Mouse (Mus musculus) erythroblast, embryonic 14.5 days (primary cell): Measurements from ENCODE around the gene Kng1. TPM values are rescaled to one million over a fixed set of nuclear protein-coding genes. Genes with fewer than 3 reads are reported as not detected.
"Not testable (repeated sequence)": the region's sequence is repeated elsewhere in the genome, so short reads cannot be mapped to it uniquely, and the experiment has no call there.

Source experiments
- H3K27me3 ChIP-seq: 2 replicates; pipeline ENCODE4 v1.6.1; 2012; ENCODE audit warnings: inconsistent platforms; ENCODE audit not compliant: control insufficient read depth
- H3K36me3 ChIP-seq: 2 replicates; pipeline ENCODE4 v1.6.1; 2012; ENCODE audit warnings: mild to moderate bottlenecking, inconsistent platforms; ENCODE audit not compliant: control insufficient read depth
- H3K4me1 ChIP-seq: 2 replicates; pipeline ENCODE4 v1.6.1; 2012; ENCODE audit warnings: inconsistent platforms; ENCODE audit not compliant: control insufficient read depth
- H3K4me3 ChIP-seq: replicated peaks from 2 replicates; pipeline ENCODE3; 2012; ENCODE audit warnings: moderate library complexity, mild to moderate bottlenecking, inconsistent platforms
- H3K9me3 ChIP-seq: 2 replicates; pipeline ENCODE4 v1.6.1; 2012; ENCODE audit warnings: low read length, inconsistent platforms, mixed read lengths; ENCODE audit not compliant: control insufficient read depth
- GATA1 ChIP-seq: IDR thresholded peaks from 2 replicates; pipeline ENCODE4 v1.6.1; 2012; ENCODE audit warnings: low read length, inconsistent platforms, mixed read lengths
- TAL1 ChIP-seq: IDR thresholded peaks from 3 replicates; pipeline ENCODE4 v1.6.1; 2012; ENCODE audit warnings: low read length, inconsistent platforms, mixed read lengths
- polyA plus RNA-seq: library from polyadenylated mRNA; stranded (reverse); fragments of >175 nt; gene quantifications from 2 replicates; pipeline ENCODE4 v1.2.3, GENCODE M21; 2012

Gene Kng1
- polyA plus RNA-seq: 0.05 TPM in 1 of 2 replicates, not detected in the other

DNA sequence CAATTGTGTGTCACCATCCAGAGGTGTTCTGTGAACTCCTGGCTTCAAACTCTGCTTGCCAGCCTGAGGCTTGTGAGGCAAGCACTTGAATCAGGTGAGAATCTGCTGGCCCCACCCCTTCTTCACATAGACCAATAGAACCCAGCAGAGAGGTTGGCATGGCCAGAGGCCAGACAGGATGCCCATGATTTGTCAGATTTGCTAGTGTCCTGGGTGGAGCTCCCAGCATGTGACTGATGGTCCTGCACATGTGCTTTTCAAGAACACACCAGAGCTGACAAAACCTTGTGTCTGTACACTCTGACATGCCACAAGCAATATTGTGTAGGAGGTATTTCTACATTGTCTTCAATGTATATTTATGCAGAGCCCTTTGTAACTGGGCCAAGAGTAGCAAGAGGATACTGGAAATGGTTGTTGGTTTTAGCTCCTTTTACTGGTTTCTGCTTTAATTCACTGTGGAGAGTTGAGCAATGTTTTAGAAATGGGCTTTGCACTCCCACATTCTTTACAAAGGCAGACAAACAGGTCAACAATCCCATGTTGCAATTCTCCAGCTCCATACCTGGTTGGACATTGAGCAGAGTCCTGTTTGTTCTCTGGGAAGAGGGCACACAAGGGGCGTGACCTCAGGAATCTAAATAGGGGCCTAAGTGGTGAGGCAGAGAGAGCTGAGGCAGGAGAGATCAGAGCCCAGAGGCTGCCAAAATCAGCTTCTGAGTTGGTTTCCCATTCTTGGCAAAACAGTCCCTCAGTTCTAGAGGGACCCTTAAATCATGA lies at the start of gene Kng1:
Gene Kng1 (plus strand): TSS at position 198 of the 780 bp plus-strand sequence.
- not testable (repeated sequence) for H3K36me3 ChIP-seq, H3K9me3 ChIP-seq, H3K27me3 ChIP-seq, H3K4me1 ChIP-seq
- H3K4me3 ChIP-seq: peak within 1 kb of the TSS; percentile 41

DNA sequence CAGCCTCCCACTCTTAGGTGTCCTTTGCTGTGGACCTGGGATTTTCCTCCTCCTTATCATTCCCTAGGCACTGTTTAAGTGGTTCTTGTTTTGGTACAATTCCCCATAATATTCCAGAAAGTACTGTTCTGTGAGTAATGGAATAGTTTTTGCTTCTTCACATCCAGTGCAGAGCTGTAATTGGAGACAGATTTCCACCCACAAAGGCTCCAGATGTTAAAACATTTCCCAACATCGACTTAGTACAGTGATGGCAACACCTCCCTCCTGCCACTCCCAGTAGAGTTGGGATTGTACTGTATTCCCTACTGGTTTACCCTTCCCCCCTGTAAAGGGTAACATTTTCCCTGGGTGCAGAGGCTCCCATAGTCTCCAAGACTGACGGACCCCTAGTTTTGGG lies 43.9 kb upstream of the Kng1 start:
- not testable (repeated sequence) for H3K27me3 ChIP-seq, H3K9me3 ChIP-seq, H3K36me3 ChIP-seq, H3K4me1 ChIP-seq, H3K4me3 ChIP-seq

- H3K9me3 ChIP-seq, H3K27me3 ChIP-seq, H3K36me3 ChIP-seq, H3K4me1 ChIP-seq, H3K4me3 ChIP-seq: not testable (repeated sequence)
These were observed 43.0 kb upstream of the Kng1 start for GRCm38 (mm10) chr16:23014645-23015044.

DNA sequence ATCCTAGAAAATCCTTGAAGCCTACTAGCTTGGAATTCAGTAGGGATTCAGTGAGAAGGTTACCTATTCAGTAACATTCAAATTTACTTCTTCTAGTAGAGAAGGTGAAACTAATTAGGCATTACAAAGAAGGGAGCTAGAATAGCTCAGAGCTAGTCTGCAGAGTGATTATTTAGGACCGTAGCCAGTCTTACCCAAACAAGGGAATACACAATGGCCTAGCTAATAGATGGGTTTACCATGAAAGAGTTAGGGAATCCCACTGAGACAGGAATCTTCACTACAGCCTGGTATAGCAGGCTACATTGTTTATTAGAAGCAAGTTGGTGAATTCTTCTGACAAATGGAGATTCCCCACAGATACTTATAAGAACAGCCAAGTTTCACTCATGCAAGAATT lies 37.1 kb upstream of the Kng1 start:
- not testable (repeated sequence) for H3K9me3 ChIP-seq

GRCm38 (mm10) chr16:23025111-23025510 lies 32.6 kb upstream of the Kng1 start:
- Histone ChIP-seq H3K27me3 (no peaks in the 10 kb centered on the region), H3K9me3 (no peaks in the 10 kb centered on the region), H3K4me3 (no peak overlapping the region), H3K36me3 (no peaks in the 10 kb centered on the region), H3K4me1 (no peaks in the 10 kb centered on the region)
- no peak for TF ChIP-seq GATA1
- TF ChIP-seq TAL1: no peak

More for the DNA sequence above, 37.1 kb upstream of the Kng1 start:
- not testable (repeated sequence) for H3K36me3 ChIP-seq, H3K4me1 ChIP-seq, H3K27me3 ChIP-seq, H3K4me3 ChIP-seq

- Histone ChIP-seq H3K9me3 (no peaks in the 10 kb centered on the region), H3K36me3 (no peaks in the 10 kb centered on the region), H3K4me3 (no peak overlapping the region), H3K27me3 (no peaks in the 10 kb centered on the region), H3K4me1 (no peaks in the 10 kb centered on the region)
- TF ChIP-seq TAL1 (no peak), GATA1 (no peak)
These were observed 31.1 kb upstream of the Kng1 start for GRCm38 (mm10) chr16:23026582-23026981.

DNA sequence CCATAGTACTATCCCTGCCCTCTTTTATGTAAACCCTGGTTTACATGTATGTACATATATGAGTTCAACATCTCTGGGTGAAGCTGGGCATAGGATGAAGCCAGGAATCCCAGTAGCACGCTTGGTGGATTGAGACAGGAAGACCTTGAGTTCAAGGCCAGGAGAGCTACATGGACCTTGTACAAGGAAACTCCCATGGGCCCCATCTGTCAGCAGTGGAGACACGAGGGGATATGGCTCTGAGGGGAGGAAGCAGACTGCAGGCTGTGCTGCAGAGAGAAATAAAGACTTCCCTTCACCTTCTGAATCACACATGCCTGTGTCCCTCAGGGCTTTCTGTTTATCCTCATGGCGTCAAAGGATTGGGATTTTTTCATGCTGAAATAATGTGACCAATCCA lies 30.3 kb upstream of the Kng1 start:
- not testable (repeated sequence) for H3K4me3 ChIP-seq, H3K9me3 ChIP-seq

GRCm38 (mm10) chr16:23028966-23029600 lies 28.6 kb upstream of the Kng1 start, which contains the start of gene Kng2:
TSS of gene Kng2 (minus strand) at chr16:23029482.
- H3K4me3 ChIP-seq, H3K27me3 ChIP-seq, H3K4me1 ChIP-seq, H3K9me3 ChIP-seq, H3K36me3 ChIP-seq: not testable (repeated sequence)

More for the DNA sequence above, 30.3 kb upstream of the Kng1 start:
- not testable (repeated sequence) for H3K36me3 ChIP-seq, H3K27me3 ChIP-seq, H3K4me1 ChIP-seq

DNA sequence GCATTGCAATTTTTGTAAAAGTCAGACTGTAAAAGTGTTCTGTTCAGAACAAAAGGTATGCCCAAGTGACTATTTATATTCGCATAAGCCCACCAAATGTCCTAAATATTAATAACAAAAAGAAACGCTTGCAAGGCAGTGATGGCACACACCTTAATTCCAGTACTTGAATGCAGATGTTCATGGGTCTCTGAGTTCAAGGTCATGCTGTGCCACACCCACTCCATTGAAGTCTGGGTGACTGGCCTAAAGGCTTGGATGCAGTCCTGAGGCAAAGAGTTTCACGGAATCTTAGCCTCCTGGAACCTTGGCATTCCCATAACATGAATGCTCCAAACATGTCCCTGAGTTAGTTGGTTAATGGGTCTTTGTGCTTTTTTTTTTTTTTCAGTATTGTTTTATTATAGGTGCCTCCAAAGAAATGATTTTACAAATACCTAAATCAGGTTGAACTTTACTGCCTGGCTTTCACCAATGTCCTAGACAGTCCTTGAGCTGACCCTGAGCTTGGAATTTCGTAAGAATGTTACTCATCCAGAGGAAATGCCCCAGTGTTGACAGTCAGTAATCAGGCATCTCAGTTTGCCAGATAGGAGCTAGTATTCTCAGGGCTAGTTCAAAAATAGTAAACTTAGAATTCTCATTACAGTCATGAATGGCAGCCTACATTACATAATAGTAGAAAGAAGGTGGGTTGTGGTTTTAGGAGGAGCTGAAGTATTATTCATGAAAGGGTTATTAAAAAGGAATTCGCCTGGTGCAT lies 26.8 kb upstream of the Kng1 start:
- no peaks in the 10 kb centered on the region for H3K27me3 ChIP-seq
- no peaks in the 10 kb centered on the region for H3K9me3 ChIP-seq
- no peak overlapping the region for H3K4me3 ChIP-seq
- no peaks in the 10 kb centered on the region for H3K4me1 ChIP-seq
- no peaks in the 10 kb centered on the region for H3K36me3 ChIP-seq
- TF ChIP-seq TAL1: no peak
- TF ChIP-seq GATA1: no peak

DNA sequence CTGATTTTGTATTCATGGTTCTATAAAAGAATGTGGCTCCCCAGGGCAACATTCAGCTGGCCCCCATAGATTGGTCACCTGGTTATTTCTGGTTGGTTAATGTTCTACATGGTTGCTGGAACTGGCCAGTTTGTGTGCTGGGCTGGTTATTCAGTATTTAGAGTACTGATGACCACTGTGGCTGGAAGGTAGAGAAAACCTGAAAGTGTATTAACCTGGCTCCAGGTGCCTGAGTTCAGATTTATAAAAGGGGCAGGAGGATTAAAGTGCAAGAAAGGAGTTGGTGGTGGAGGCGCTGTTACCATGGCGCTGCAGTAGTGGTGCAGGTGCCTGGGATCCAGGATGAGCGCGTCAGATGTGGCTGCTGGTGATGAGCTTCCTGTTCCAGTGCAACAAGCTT lies 24.0 kb upstream of the Kng1 start:
- Histone ChIP-seq H3K36me3 (no peaks in the 10 kb centered on the region), H3K4me1 (no peaks in the 10 kb centered on the region), H3K27me3 (no peaks in the 10 kb centered on the region), H3K4me3 (no peak overlapping the region), H3K9me3 (no peaks in the 10 kb centered on the region)
- TF ChIP-seq GATA1 (no peak), TAL1 (no peak)
